Mouse (Mus musculus) limb, embryonic 13.5 days (tissue): ENCODE data around the gene 2300002M23Rik. TPM values are rescaled to one million over a fixed set of nuclear protein-coding genes. Genes with fewer than 3 reads are reported as not detected.
A peak's percentile ranks its signal among the peaks of the same experiment; 100 is the strongest.

Source experiments
- ATAC-seq: fragments of 200-750 bp; cut with Nextera tagmentation; 2 replicates; pipeline ENCODE4 v1.8.0; 2017; ENCODE audit warnings: low read depth, moderate number of reproducible peaks, moderate TSS enrichment; ENCODE audit not compliant: low FRiP score
- H3K27ac ChIP-seq: fragments of 300-500 bp; sonication (generic); 2 replicates; pipeline ENCODE4 v1.5.1; 2015; ENCODE audit warnings: inconsistent platforms, mild to moderate bottlenecking, moderate library complexity
- H3K27me3 ChIP-seq: fragments of 300-500 bp; sonication (generic); 2 replicates; pipeline ENCODE4 v1.6.1; 2015; ENCODE audit warnings: mild to moderate bottlenecking, inconsistent platforms
- H3K36me3 ChIP-seq: fragments of 300-500 bp; sonication (generic); 2 replicates; pipeline ENCODE4 v1.6.1; 2015; ENCODE audit warnings: inconsistent platforms, mild to moderate bottlenecking, moderate library complexity
- H3K4me1 ChIP-seq: fragments of 300-500 bp; sonication (generic); 2 replicates; pipeline ENCODE4 v1.6.1; 2015; ENCODE audit warnings: inconsistent platforms
- H3K4me2 ChIP-seq: fragments of 300-500 bp; sonication (generic); replicated peaks from 2 replicates; pipeline ENCODE4 v1.6.1; 2015; ENCODE audit warnings: inconsistent platforms, mild to moderate bottlenecking, moderate library complexity
- H3K4me3 ChIP-seq: fragments of 300-500 bp; sonication (generic); 2 replicates; pipeline ENCODE4 v1.5.1; 2015; ENCODE audit warnings: moderate library complexity, mild to moderate bottlenecking, inconsistent platforms
- H3K9ac ChIP-seq: fragments of 300-500 bp; sonication (generic); 2 replicates; pipeline ENCODE4 v1.6.1; 2015; ENCODE audit warnings: mild to moderate bottlenecking, inconsistent platforms
- H3K9me3 ChIP-seq: fragments of 300-500 bp; sonication (generic); 2 replicates; pipeline ENCODE4 v1.6.1; 2016; ENCODE audit warnings: inconsistent platforms
- WGBS: fragments of 180-500 bp; shearing (Covaris S2); methylation state at CpG from one replicate; pipeline ENCODE4 v1.1.7; 2015; 5-methylcytosine and 5-hydroxymethylcytosine counted together
- polyA plus RNA-seq: library from polyadenylated mRNA; unstranded; fragments of >200 nt; fragmentation: Nextera tagmentation; extraction: Ambion mirVana; gene quantifications from 2 replicates; pipeline ENCODE4 v1.2.1, GENCODE M21; 2015

Gene 2300002M23Rik
- polyA plus RNA-seq, 1 experiment from 2014 or later: not detected

- Histone ChIP-seq H3K9me3 (no peaks in the 10 kb centered on the region), H3K4me1 (peaks cover 5% of the 10 kb centered on the region; the same call in 1 of the 2 replicates), H3K4me3 (no peak overlapping the region), H3K27ac (no peak overlapping the region), H3K9ac (no peak overlapping the region), H3K27me3 (no peaks in the 10 kb centered on the region), H3K4me2 (no peak overlapping the region), H3K36me3 (no peaks in the 10 kb centered on the region)
- ATAC-seq: no peak
- WGBS: 85% methylated on average over 6 of the region's 6 CpGs
These were observed 23.2 kb upstream of the 2300002M23Rik start for GRCm38 (mm10) chr17:35544001-35544400.

- WGBS: 31% methylated on average over 6 of the region's 6 CpGs
- ATAC-seq: peak; percentile 46; the same call in 1 of the 2 replicates
- no peaks in the 10 kb centered on the region for H3K9me3 ChIP-seq
- no peaks in the 10 kb centered on the region for H3K36me3 ChIP-seq
- no peak overlapping the region for H3K9ac ChIP-seq
- H3K27ac ChIP-seq: no peak overlapping the region
- H3K4me3 ChIP-seq: no peak overlapping the region
- no peaks in the 10 kb centered on the region for H3K27me3 ChIP-seq
- no peak overlapping the region for H3K4me2 ChIP-seq
- H3K4me1 ChIP-seq: peaks cover 5% of the 10 kb centered on the region; the same call in 1 of the 2 replicates
These were observed 22.6 kb upstream of the 2300002M23Rik start for GRCm38 (mm10) chr17:35544680-35545079.

- no peaks in the 10 kb centered on the region for H3K9me3 ChIP-seq
- WGBS: 51% methylated on average over 2 of the region's 2 CpGs
These were observed 19.8 kb upstream of the 2300002M23Rik start for GRCm38 (mm10) chr17:35547465-35547864.

GRCm38 (mm10) chr17:35548636-35549035 lies 18.6 kb upstream of the 2300002M23Rik start:
- H3K9me3 ChIP-seq: no peaks in the 10 kb centered on the region
- 24% methylated on average over 5 of the region's 5 CpGs for WGBS
- no peak overlapping the region for H3K27ac ChIP-seq
- H3K4me3 ChIP-seq: no peak overlapping the region
- H3K4me1 ChIP-seq: peaks cover 5% of the 10 kb centered on the region; the same call in 1 of the 2 replicates
- no peaks in the 10 kb centered on the region for H3K27me3 ChIP-seq
- H3K36me3 ChIP-seq: no peaks in the 10 kb centered on the region
- no peak overlapping the region for H3K9ac ChIP-seq
- ATAC-seq: no peak
- no peak overlapping the region for H3K4me2 ChIP-seq

More at GRCm38 (mm10) chr17:35547465-35547864, 19.8 kb upstream of the 2300002M23Rik start:
- no peak for ATAC-seq
- H3K36me3 ChIP-seq: no peaks in the 10 kb centered on the region
- H3K27me3 ChIP-seq: no peaks in the 10 kb centered on the region
- H3K27ac ChIP-seq: no peak overlapping the region
- no peak overlapping the region for H3K9ac ChIP-seq
- peaks cover 5% of the 10 kb centered on the region; the same call in 1 of the 2 replicates for H3K4me1 ChIP-seq
- no peak overlapping the region for H3K4me3 ChIP-seq
- no peak overlapping the region for H3K4me2 ChIP-seq

- Histone ChIP-seq H3K9me3 (no peaks in the 10 kb centered on the region), H3K27ac (peak overlapping the region; percentile 55; the same call in 1 of the 2 replicates), H3K4me1 (peaks cover 5% of the 10 kb centered on the region; the same call in 1 of the 2 replicates), H3K4me2 (no peak overlapping the region; the same call in 1 of the 2 replicates), H3K4me3 (no peak overlapping the region), H3K27me3 (no peaks in the 10 kb centered on the region), H3K36me3 (no peaks in the 10 kb centered on the region), H3K9ac (no peak overlapping the region)
- ATAC-seq: peak; percentile 41; the same call in 1 of the 2 replicates
- WGBS: 63% methylated on average over 15 of the region's 15 CpGs
These were observed 17.7 kb upstream of the 2300002M23Rik start for GRCm38 (mm10) chr17:35549437-35550142.

- Histone ChIP-seq H3K4me2 (no peak overlapping the region; the same call in 1 of the 2 replicates), H3K27ac (0 out of 2 replicates have a peak overlapping the region, but pooled peaks have one; percentile 55), H3K36me3 (no peaks in the 10 kb centered on the region), H3K4me3 (no peak overlapping the region), H3K9me3 (no peaks in the 10 kb centered on the region), H3K9ac (no peak overlapping the region), H3K27me3 (no peaks in the 10 kb centered on the region), H3K4me1 (peaks cover 5% of the 10 kb centered on the region; the same call in 1 of the 2 replicates)
- 93% methylated on average over 4 of the region's 4 CpGs for WGBS
- ATAC-seq: no peak
These were observed 17.1 kb upstream of the 2300002M23Rik start for GRCm38 (mm10) chr17:35550143-35550494.

GRCm38 (mm10) chr17:35550871-35551270 lies 16.4 kb upstream of the 2300002M23Rik start:
- WGBS: 55% methylated on average over 8 of the region's 8 CpGs
- Histone ChIP-seq H3K9ac (no peak overlapping the region), H3K36me3 (no peaks in the 10 kb centered on the region), H3K4me3 (no peak overlapping the region), H3K27me3 (no peaks in the 10 kb centered on the region), H3K9me3 (no peaks in the 10 kb centered on the region), H3K4me1 (peaks cover 5% of the 10 kb centered on the region; the same call in 1 of the 2 replicates), H3K27ac (no peak overlapping the region), H3K4me2 (no peak overlapping the region)
- ATAC-seq: no peak

- H3K9ac ChIP-seq: no peak within 1 kb of the TSS
- H3K36me3 ChIP-seq: no peaks in the 10 kb centered on the region
- H3K4me1 ChIP-seq: peaks cover 5% of the 10 kb centered on the region; the same call in 1 of the 2 replicates
- H3K27ac ChIP-seq: no peak within 1 kb of the TSS
- WGBS: 79% methylated on average over 10 of the region's 10 CpGs
- no peak within 1 kb of the TSS for H3K4me3 ChIP-seq
- H3K4me2 ChIP-seq: no peak within 1 kb of the TSS
- no peak for ATAC-seq
- H3K27me3 ChIP-seq: no peaks in the 10 kb centered on the region
- no peaks in the 10 kb centered on the region for H3K9me3 ChIP-seq
These were observed 15.3 kb upstream of the 2300002M23Rik start, which contains the start of gene Cdsn for GRCm38 (mm10) chr17:35551881-35552414. Cdsn (plus strand) TSS chr17:35552128.

- Histone ChIP-seq H3K4me2 (no peak overlapping the region), H3K9me3 (no peaks in the 10 kb centered on the region), H3K27ac (no peak overlapping the region), H3K4me1 (no peaks in the 10 kb centered on the region), H3K27me3 (no peaks in the 10 kb centered on the region), H3K9ac (no peak overlapping the region), H3K4me3 (no peak overlapping the region), H3K36me3 (no peaks in the 10 kb centered on the region)
- ATAC-seq: no peak
- WGBS: 81% methylated on average over 5 of the region's 5 CpGs
These were observed 12.9 kb upstream of the 2300002M23Rik start for GRCm38 (mm10) chr17:35554321-35554720.

GRCm38 (mm10) chr17:35554761-35555397 lies 12.4 kb upstream of the 2300002M23Rik start:
- Histone ChIP-seq H3K9me3 (no peaks in the 10 kb centered on the region), H3K4me3 (no peak overlapping the region), H3K9ac (no peak overlapping the region), H3K36me3 (no peaks in the 10 kb centered on the region), H3K27me3 (no peaks in the 10 kb centered on the region), H3K4me2 (no peak overlapping the region), H3K27ac (no peak overlapping the region), H3K4me1 (no peaks in the 10 kb centered on the region)
- WGBS: 90% methylated on average over 18 of the region's 18 CpGs
- ATAC-seq: no peak

- WGBS: 90% methylated on average over 13 of the region's 13 CpGs
- Histone ChIP-seq H3K4me3 (no peak overlapping the region), H3K9ac (no peak overlapping the region), H3K27me3 (no peaks in the 10 kb centered on the region), H3K36me3 (no peaks in the 10 kb centered on the region), H3K9me3 (no peaks in the 10 kb centered on the region), H3K4me1 (no peaks in the 10 kb centered on the region), H3K27ac (no peak overlapping the region), H3K4me2 (no peak overlapping the region)
- ATAC-seq: no peak
These were observed 11.0 kb upstream of the 2300002M23Rik start for GRCm38 (mm10) chr17:35556186-35556765.

- no peaks in the 10 kb centered on the region for H3K9me3 ChIP-seq
- H3K9ac ChIP-seq: no peak overlapping the region
- WGBS: 32% methylated on average over 5 of the region's 5 CpGs
- H3K27ac ChIP-seq: no peak overlapping the region
- no peak for ATAC-seq
- H3K36me3 ChIP-seq: no peaks in the 10 kb centered on the region
- no peak overlapping the region for H3K4me2 ChIP-seq
- H3K27me3 ChIP-seq: no peaks in the 10 kb centered on the region
- no peak overlapping the region for H3K4me3 ChIP-seq
- H3K4me1 ChIP-seq: no peaks in the 10 kb centered on the region
These were observed 10.4 kb upstream of the 2300002M23Rik start for GRCm38 (mm10) chr17:35556812-35557211.
